Mouse (Mus musculus): ENCODE results near the gene Skp2. TPM values are rescaled to one million over a fixed set of nuclear protein-coding genes. Genes with fewer than 3 reads are reported as not detected.
"Not testable (repeated sequence)": the region's sequence is repeated elsewhere in the genome, so short reads cannot be mapped to it uniquely, and the experiment has no call there.

Skp2 gene
- polyA plus RNA-seq (2017; shearing (Covaris generic)): 1 to 10 TPM; 4.4 to 7.8 TPM

DNA sequence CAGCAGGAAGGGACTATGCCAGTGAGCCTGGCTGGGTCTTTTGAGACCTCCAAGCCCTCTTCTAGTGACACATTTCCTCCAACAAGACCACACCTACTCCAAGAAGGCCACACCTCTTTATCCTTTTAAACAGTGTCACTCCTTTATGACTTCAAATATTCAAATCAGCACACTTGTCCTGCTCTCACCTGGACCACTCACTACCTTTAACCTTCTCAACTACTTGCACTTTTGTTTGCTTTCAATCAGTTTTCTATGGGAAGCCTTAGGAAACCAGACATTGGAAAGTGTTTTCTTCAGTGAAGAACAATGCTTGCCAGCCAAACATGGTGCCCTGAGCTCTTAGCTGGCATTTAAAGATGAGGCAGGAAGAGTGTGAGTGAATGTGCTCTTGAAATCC is at the start of gene Skp2:
Gene Skp2, minus strand, starts transcription at position 101 of the 400 bp plus-strand sequence.
- ATAC-seq: no peak

DNA sequence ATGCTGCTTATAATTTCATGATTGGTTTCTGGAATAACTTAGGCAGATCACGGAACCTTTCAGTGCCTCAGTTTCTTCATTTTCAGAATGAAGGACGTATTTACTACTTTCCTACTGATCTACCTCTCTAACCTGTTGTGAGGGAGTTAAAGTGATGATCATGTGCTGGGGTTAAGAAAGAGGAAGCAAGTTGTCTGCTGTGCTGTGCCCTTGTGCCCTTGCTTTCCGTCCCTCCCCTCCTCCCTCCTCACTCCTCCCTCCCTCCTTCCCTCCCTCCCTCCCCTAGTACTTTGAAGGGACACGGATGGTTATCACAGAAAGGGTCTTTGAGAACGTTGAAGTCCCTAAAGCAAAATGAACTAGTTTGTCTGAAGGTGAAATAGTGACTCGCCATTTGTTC is 43.2 kb upstream of the Skp2 start:
- ATAC-seq: no peak

DNA sequence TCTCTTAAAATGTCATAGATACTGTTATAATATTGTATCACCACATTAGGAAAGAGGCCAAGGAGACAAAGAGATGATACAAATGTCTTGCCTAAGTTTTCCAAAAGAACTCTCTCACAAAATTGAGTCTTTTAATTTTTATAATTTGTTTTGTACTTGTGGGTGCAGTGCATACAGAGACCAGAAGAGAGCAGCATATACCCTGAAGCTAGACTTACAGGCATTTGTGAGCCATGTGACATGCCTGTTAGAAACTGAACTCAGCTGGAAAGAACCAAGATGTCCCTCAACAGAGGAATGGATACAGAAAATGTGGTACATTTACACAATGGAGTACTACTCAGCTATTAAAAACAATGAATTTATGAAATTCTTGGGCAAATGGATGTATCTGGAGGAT is 37.5 kb upstream of the Skp2 start:
- ATAC-seq: not testable (repeated sequence)

DNA sequence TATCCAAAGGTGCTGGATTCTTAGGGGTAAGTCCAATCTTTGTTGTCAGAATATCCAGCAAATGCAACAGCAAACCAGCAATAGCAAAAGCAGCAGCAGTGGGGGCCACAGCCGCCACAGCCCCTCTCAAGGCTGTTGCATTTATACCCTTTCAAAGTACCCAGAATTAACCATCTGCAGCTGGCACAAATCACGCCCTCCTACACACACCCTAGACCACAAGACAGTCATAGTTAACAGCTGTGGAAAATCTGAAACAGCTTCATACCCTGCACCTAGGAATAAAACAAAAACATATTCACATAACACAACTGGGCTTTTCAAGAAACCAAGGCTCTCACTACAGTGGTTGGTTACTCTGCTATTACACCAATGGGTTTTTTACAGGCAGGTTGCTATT is 34.6 kb upstream of the Skp2 start:
- ATAC-seq: peak; percentile 39

DNA sequence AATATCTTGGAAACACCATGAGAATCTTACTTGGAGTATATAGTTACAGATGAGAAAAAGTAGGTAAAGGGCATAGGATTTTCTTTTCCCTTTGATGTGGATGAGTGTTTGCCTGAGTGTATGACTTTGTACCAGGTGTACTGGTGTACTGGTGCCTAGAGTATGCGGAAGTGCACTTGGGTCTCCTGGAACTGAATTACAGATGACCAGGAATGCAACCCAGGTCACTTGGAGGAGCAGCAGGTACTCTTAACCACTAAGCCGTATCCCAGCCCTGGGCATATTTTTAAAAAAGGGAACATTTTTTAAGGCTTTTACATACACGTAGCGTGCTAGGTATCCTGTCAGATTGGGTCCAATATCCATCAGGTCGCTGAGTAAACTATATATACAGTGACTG is 28.8 kb upstream of the Skp2 start:
- ATAC-seq: no peak

DNA sequence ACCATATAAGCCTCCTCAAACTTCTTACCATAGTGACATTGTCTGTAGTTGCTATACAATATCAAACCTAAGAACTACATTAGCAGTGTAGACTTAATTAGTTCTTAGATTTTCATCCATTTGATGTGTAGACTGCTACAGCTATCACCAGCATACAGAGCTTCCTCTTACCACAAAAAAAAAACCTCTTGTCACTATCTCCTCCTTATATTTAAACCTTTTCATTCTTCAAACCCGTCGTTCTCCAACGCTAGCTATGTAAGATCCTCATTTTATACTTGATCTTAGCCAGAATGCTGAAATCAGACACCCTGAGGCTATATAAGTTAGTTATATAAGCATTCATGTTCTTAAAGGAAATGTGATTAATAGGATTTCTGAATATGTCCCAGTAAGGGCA is 21.8 kb upstream of the Skp2 start:
- no peak for ATAC-seq

DNA sequence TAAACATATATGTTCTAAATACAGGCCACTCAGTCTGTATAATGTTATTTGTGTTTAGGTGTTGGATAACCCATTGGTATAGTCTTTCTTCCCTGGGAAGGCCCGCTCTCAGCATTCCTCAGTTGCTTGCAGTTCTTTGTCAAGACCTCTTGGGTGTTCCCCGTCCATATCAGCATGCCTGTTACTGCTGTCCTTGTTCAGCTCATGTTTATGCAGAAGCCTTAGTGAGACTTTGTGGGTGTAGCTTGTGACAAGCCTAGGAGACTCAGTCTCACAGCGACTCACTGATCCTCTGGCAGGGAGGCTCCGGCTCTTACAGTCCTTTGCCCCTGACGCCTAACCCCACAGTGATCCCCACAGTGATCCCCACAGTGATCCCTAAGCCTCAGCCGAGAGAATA is 8.9 kb upstream of the Skp2 start:
- ATAC-seq: no peak

DNA sequence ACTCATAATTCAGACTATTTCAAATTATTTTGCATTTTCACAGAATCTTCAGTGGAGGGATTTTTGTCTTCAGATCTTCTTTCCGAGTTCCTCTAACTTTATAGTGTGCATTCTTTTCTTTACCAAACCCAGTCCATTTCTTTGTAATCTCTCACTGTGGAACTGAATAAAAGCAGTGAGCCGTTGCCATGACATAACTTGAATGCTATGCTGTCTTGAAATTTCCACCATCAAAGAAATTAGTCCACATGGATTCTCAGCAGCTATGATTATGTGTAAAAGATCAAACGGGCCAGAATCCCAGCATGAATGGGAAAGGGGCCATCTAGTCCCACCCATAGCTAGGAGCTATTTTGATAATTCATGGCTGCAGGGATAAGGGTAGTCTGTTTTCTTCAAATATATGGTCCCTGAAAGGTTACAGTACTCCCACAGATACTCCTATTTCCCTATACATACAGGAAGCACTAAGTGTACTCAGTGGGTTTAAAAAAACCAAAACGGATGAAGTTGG is 7.4 kb upstream of the Skp2 start:
- ATAC-seq: no peak

DNA sequence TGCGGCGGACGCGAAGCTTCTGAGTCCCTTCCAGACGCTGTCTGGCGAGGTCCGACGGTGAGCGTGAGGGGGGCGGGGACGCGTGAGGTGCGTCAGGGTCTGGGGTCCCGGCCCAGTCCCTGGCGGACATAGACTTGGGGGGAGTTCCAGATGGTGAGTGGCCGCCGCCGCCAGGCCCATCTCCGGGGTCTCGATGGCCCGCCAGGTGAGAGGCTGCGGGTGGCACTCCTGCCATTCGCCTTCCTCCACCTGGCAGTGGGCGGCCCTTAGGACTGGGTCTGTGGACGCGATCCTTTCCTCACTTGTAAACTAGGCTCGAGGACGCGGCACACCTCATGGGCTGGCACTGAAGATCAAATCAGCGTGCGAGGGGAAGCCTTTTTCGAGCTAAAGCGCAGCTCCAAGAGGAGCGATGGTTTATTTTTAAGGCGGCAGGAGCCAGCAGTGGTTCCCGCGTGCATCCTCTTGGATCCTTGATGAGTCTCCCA is 14.5 kb downstream of the Skp2 start:
- ATAC-seq: peak; percentile 42

DNA sequence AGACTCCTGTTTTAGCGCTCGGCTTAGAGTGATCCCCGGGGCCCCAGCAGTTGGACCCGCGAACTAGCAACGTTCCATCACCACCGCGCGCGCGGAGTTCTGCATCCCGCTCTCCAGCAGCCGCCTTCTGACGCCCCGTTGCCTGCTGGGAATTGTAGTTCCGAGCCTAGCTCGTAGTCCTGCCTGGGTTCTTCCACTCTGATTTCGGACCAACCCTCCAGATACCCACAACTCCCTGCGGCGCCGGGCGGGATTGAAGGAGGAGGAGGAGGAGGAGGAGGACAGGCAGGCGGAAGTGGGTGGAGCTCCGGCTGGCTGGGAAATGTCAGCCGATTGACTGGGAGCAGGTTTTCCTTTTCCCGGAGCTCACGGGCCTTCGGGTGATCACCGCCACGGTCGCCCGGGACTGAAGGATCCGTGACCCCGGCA is 15.0 kb downstream of the Skp2 start, which contains the start of gene Lmbrd2:
Gene Lmbrd2, plus strand, starts transcription at position 299 of the 429 bp plus-strand sequence.
- ATAC-seq: peak; percentile 97

DNA sequence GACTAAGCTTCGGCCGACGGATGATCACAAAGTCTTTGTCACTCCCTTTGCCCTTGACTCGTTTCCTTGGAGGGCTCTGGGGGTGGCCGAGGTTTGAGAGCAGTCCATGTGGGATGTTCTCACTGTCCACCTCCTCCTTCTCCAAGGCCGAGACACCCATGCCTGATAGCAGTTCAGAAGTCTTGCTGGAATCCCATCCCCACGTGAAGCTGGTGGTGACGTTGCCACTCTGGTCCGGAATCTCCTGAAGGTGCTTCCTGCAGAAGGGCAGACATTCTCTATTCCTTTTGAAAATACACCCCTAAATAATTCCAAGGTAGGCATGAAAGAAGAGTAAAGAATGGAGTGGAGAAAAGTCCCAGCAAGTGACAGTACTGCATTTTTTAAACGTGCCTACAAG is 15.8 kb downstream of the Skp2 start:
- no peak for ATAC-seq

DNA sequence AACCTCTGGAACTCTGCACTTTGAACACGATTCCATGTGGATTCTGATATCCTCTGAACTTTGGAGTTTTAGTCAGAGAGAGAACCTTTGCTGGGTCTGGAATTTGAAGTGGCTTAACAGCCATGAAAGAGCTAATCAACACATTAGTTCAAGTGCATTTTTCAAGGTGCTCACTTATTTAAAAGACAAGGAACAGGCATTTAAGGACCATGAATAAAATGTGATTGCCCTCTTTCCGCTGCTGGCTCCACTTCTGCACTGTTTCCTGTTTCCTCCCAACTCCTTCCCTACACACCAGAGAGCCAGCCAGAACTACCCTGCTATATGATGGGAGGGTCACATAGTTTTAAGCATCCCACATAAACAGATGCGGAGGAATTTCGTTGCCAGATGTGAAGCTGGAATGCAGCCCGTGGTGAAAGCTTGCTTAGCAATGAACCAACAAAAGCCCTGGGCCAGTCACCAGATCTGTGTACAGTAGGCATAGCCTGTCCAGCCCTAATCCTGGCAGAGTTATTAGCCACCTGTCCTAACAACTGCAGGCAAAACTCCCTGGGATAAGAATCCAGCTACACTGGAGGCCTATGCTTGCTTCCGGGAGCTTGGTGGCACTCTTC is 20.2 kb downstream of the Skp2 start:
- no peak for ATAC-seq

DNA sequence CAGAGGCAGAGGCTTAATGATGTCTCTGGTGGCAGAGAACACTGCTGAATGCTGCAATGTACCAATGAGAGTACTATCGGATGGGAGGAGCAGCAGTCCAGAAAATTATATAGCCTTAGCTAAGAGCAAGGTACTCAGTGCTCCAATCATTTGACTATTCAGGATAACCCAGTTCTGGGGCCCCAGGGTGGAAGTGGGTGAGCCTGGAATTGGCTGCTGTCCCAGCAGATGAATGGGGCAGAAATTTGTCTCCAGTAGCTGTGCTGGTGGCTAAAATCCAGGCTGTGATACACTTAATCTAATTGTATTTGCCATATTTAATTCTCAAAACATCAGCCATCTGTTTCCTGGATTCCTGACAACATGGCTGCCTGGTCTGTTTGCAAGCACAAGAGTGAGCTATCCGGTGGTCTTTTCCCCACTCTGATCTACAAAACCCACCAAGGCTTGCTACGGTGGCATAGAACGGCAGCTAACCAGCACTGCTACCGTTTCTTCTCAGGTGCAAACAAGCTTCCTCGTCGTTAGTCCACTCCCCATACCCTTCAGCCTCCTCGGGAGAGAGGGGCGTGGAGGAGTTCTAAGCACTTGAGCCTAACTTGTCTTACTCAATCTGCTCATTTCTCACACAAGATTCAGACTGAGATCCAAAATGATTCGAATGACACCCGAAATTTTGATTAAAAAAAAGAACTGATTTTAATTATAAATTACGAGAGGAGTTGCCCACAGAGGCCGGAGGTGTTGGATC is 22.4 kb downstream of the Skp2 start:
- ATAC-seq: no peak

DNA sequence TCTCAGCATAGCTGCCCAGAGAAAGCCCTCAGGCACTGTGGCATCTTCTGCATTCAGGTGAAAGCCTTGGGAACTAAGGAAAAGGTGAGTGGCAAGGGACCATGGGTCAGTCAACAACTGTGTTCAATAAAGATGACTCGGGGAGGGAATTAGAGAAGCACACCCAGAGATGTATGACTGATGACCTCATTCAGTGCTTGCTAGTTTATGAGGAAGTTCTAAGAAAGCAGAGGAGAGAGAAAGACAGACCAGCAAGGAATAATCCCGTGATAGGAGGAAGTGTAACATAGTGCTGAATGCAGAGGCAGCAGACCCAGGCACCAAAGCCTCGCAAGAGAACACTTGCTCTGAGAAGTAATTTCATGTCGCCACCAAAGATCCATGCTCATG is 23.7 kb downstream of the Skp2 start:
- ATAC-seq: no peak

DNA sequence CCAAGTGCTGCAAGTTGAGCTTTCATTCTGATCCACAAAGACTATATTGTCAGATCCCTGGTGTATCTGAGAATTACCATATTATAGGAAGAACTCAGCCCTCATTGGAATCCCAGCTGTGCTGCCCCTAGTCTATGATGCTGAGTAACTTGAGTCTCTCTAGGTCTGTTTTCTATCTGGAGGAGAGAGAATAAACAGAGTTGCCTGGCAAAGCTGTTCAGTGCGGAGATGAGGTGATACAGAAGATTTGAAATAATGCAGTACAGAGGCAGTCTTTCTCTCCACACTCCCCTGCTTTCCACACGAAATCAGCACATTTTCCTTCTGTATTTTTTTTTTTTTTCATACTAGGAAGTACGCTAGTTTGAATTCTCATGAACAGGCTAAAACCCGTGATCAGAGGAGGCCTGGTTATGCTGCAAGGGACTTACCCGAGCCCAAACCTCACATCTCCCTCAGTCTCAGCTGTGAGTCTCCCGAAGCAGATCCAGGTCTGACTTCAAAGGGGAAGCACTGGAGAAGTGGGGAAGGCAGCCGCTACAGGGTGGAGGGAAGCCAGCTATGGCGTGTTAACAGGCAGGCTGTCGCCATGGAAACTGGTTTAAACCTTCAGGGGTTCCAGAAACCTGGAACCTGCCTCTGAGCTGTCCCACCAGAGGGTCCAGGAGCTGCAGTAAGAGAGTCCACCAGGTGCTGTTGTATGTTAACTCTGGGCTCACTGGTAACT is 24.3 kb downstream of the Skp2 start:
- ATAC-seq: no peak

DNA sequence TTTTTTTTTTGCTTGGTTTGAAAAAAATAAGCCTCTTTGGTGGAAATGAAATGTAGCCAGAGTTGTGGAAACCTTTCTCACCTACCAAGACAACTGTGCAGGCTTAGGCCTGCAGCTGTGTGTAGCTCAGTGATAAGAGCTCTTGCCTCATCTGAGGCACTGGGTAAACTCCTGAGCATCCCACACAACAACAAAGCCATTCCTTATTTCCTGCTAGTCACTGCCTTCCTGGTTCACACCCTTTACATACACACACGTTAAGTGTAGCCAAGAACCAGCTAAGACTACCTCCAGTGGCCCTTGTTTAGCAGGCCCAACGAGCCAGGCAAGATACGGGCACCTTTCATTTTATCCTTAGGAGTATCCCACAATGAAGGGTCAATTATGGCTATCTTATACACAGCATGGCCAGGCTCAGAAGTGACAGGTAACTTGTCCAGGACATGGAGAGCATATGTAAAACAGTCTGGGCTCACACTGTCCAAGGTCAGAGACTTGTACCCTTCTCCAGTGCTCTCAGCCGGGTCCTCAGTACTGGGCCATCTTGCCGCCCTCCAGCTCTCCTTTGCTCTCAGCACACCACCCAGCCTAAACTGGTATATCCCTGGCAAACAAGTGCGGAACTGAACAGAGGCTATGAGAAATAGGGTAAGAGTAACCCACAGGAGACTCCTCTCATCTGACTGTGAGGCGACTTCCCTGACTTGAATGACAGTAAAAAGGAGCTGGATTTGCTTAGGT is 28.0 kb downstream of the Skp2 start:
- ATAC-seq: no peak

DNA sequence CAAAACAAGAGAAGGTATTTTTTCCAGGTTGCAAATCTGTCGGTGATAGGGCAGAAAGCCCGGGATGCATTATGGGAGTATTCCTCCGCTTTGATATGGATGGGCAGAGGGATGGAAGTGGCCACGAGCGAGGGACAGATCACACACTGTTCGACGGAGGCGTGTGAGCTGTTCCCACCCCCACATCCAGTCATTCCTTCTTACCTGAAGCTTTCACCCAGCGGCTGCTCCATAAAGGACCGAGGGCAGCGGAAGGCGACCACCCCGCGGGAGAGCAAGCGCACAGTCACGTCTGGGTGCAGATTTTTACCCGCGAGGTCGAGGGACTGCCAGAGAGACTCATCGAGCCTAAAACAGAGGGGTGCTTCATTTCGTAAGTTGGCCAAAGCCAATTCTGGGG is 30.4 kb downstream of the Skp2 start:
- no peak for ATAC-seq

DNA sequence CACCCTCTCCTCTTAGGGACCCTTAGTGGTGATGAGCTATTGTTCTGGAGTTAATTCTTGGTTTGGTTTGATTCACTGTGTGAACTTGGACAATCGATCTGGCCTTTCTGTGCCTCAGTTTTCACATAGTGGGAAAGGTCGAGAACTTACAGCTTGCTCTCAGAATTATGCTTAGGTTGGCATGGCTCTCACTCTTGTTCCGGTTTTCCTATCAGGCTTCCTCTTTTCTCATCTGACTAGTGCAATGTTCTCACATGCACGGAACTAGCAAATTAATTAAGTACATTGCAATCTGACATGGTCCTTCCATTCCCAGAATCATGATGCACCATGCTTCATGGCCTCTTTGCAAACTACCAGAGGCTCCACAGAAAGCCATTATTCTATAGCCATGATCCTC is 32.2 kb downstream of the Skp2 start:
- ATAC-seq: no peak

DNA sequence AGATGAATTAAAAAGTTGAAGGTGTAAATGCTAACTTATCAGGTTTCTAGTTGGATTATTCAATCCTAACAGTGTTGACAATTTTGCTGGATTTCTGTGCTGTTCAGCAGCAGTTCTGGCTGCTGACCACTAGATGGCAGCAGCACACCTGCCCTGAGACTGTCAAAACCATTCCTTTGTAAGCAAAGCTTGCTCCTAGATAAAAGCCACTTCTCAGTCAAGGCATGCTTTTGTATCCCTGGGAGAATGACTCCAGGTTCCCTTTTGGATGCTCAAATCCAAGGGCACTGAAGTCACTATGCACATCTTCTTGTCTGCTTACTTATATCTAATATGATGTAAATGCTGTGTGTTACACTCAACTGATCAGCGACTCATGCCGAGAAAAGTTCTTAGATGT is 35.1 kb downstream of the Skp2 start:
- peak; percentile 90 for ATAC-seq

DNA sequence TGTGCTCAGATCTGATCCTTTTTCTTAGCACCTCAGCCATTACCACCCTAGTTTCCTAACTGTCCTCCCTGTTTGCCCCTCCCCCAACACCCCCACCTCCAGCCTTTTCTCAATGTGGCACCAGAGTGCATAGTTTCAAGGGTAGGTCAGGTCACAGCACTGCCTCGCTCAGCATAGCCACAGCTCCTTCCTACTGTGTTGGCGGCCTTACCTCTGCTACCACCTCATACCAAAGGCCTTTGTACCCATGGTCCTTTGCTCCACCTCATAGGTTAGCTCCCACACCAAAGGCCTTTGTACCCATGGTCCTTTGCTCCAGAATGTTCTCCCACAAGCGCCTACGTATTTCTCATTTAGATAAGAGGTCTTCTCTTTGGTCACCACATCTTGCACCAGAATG is 36.4 kb downstream of the Skp2 start:
- no peak for ATAC-seq

DNA sequence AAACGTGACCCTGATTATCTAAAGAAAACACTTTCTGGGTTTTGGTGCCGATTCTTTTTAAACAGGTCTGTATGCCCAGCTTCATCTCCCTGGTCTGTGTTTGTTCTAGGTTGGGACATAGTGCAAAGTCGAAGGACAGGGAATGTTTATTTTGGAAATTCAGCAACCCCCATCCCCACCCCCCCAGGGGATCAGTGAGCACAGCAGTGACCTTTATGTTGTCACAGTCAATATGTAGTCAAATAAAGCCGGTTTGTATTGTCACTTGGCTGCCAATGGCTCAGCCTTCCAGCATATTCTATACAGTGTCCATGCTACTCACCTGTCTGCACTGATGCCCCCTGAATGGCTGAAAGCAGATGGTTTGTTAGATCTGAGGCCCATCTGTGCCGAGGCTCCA is 40.6 kb downstream of the Skp2 start:
- no peak for ATAC-seq

DNA sequence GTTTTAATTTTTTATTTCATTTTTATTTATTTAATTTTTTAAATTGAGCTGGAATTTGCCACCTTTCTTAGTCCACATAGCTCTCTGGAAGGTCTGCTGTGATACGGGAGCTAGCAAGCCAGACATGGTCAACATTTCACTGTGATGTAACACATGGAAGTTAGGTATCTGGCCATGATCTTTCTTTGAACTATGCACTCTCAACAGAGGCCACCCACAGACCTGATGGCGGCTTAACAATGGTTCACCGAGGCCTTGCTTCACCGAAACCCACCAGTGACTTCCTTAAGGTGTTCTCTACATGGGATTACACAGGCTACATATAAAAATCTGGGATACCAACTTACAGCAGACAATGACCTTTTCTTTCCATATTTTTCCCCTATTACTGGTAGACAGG is 41.1 kb downstream of the Skp2 start:
- ATAC-seq: no peak

DNA sequence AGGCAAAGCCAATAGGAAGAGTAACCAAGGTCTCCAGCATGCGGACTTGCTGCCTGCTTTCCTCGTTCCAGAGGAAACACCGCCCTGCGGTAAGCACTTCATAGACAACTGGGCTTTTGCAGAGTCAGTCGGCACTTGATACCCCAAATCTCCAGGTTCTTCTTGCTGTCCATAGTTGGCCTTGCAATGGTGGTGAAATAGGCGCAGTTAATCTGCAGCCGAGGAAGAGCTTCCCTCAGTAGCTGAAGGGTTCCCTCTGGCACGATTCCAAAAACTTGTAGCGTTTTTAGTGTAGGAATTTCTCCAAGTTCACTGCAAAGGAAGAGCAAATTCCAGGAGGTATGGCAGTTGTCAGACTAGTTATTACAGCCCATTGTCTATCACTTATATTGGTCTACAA is 41.7 kb downstream of the Skp2 start:
- no peak for ATAC-seq

Measured in CD4-positive, CD25-positive, alpha-beta regulatory T cell, adult 4 months (primary cell).